Mouse (Mus musculus): ENCODE data around the gene Cdc42ep3. TPM values are rescaled to one million over a fixed set of nuclear protein-coding genes. Genes with fewer than 3 reads are reported as not detected.

The Cdc42ep3 gene
- polyA plus RNA-seq, 2 experiments: 35.1 to 69.4 TPM

- no peak for DNase-seq (ENCODE audit: low spot score)
- Histone ChIP-seq H3K36me3 (ENCODE audit: control insufficient read depth, insufficient read depth, low read length) (no peaks in the 10 kb centered on the region), H3K4me1 (ENCODE audit: control insufficient read depth, insufficient read depth, low read length) (0 out of 2 replicates have a peak, but pooled peaks cover 3% of the 10 kb centered on the region), H3K9ac (ENCODE audit: low read depth, low read length, severe bottlenecking) (no peak overlapping the region), H3K27me3 (ENCODE audit: control insufficient read depth, insufficient read depth, low read length) (no peaks in the 10 kb centered on the region), H3K9me3 (ENCODE audit: control insufficient read depth, low read length) (no peaks in the 10 kb centered on the region), H3K4me2 (replicated peaks; ENCODE audit: low read depth, low read length, severe bottlenecking) (no peak overlapping the region), H3K27ac (replicated peaks; ENCODE audit: low read depth, low read length) (no peak overlapping the region), H3K4me3 (replicated peaks; ENCODE audit: low read length) (no peak overlapping the region)
- WGBS: 28% methylated on average over 5 of the region's 5 CpGs
- no peak for ATAC-seq (ENCODE audit: low FRiP score, low read depth)
- TF ChIP-seq POLR2A (IDR thresholded peaks at IDR 0.05; ENCODE audit: borderline replicate concordance, extremely low read depth, insufficient read depth, insufficient read length): no peak
Observed at GRCm38 (mm10) chr17:79364749-79365450, 10.0 kb upstream of the Cdc42ep3 start.

GRCm38 (mm10) chr17:79356071-79356601, 1.2 kb upstream of the Cdc42ep3 start:
- no peak for DNase-seq (ENCODE audit: low spot score)
- H3K9me3 ChIP-seq (ENCODE audit: control insufficient read depth, low read length): no peaks in the 10 kb centered on the region
- 8% methylated on average over 24 of the region's 24 CpGs for WGBS
- H3K4me2 ChIP-seq (replicated peaks; ENCODE audit: low read depth, low read length, severe bottlenecking): peak overlapping the region; percentile 100
- ATAC-seq (ENCODE audit: low FRiP score, low read depth): no peak
- no peak for TF ChIP-seq POLR2A (IDR thresholded peaks at IDR 0.05; ENCODE audit: borderline replicate concordance, extremely low read depth, insufficient read depth, insufficient read length)
- H3K27ac ChIP-seq (replicated peaks; ENCODE audit: low read depth, low read length): no peak overlapping the region
- no peaks in the 10 kb centered on the region for H3K36me3 ChIP-seq (ENCODE audit: control insufficient read depth, insufficient read depth, low read length)
- peaks cover 4% of the 10 kb centered on the region; the same call in 1 of the 2 replicates for H3K27me3 ChIP-seq (ENCODE audit: control insufficient read depth, insufficient read depth, low read length)
- peak overlapping the region; percentile 72 for H3K9ac ChIP-seq (ENCODE audit: low read depth, low read length, severe bottlenecking)
- H3K4me3 ChIP-seq (replicated peaks; ENCODE audit: low read length): peak overlapping the region; percentile 75
- H3K4me1 ChIP-seq (ENCODE audit: control insufficient read depth, insufficient read depth, low read length): peaks cover 24% of the 10 kb centered on the region

- WGBS: 1% methylated on average over 31 of the region's 59 CpGs
- ATAC-seq (ENCODE audit: low FRiP score, low read depth): peak; percentile 42
Observed at GRCm38 (mm10) chr17:79355271-79355991, 540 bp upstream of the Cdc42ep3 start.

GRCm38 (mm10) chr17:79354174-79354443, 782 bp downstream of the Cdc42ep3 start:
- no peaks in the 10 kb centered on the region for H3K36me3 ChIP-seq (ENCODE audit: control insufficient read depth, insufficient read depth, low read length)
- DNase-seq (ENCODE audit: low spot score) (no peak), ATAC-seq (ENCODE audit: low FRiP score, low read depth) (no peak; the same call in 1 of the 2 replicates)
- no peak for TF ChIP-seq POLR2A (IDR thresholded peaks at IDR 0.05; ENCODE audit: borderline replicate concordance, extremely low read depth, insufficient read depth, insufficient read length)
- H3K4me2 ChIP-seq (replicated peaks; ENCODE audit: low read depth, low read length, severe bottlenecking): peak overlapping the region; percentile 100
- H3K9me3 ChIP-seq (ENCODE audit: control insufficient read depth, low read length): no peaks in the 10 kb centered on the region
- peak overlapping the region; percentile 30; the same call in 1 of the 2 replicates for H3K27ac ChIP-seq (replicated peaks; ENCODE audit: low read depth, low read length)
- WGBS: 9% methylated on average over 6 of the region's 6 CpGs
- H3K27me3 ChIP-seq (ENCODE audit: control insufficient read depth, insufficient read depth, low read length): peaks cover 4% of the 10 kb centered on the region; the same call in 1 of the 2 replicates
- peak overlapping the region; percentile 72 for H3K9ac ChIP-seq (ENCODE audit: low read depth, low read length, severe bottlenecking)
- peaks cover 36% of the 10 kb centered on the region for H3K4me1 ChIP-seq (ENCODE audit: control insufficient read depth, insufficient read depth, low read length)
- H3K4me3 ChIP-seq (replicated peaks; ENCODE audit: low read length): peak overlapping the region; percentile 75

More at GRCm38 (mm10) chr17:79355271-79355991, 540 bp upstream of the Cdc42ep3 start:
- Histone ChIP-seq H3K4me3 (replicated peaks; ENCODE audit: low read length) (peak overlapping the region; percentile 75), H3K27me3 (ENCODE audit: control insufficient read depth, insufficient read depth, low read length) (peaks cover 4% of the 10 kb centered on the region; the same call in 1 of the 2 replicates), H3K4me2 (replicated peaks; ENCODE audit: low read depth, low read length, severe bottlenecking) (peak overlapping the region; percentile 100), H3K36me3 (ENCODE audit: control insufficient read depth, insufficient read depth, low read length) (no peaks in the 10 kb centered on the region), H3K9ac (ENCODE audit: low read depth, low read length, severe bottlenecking) (peak overlapping the region; percentile 72), H3K4me1 (ENCODE audit: control insufficient read depth, insufficient read depth, low read length) (peaks cover 30% of the 10 kb centered on the region), H3K27ac (replicated peaks; ENCODE audit: low read depth, low read length) (peak overlapping the region; percentile 55; the same call in 1 of the 2 replicates), H3K9me3 (ENCODE audit: control insufficient read depth, low read length) (no peaks in the 10 kb centered on the region)
- 0 out of 2 replicates have a peak, but pooled peaks have one; percentile 26 for TF ChIP-seq POLR2A (IDR thresholded peaks at IDR 0.05; ENCODE audit: borderline replicate concordance, extremely low read depth, insufficient read depth, insufficient read length)
- DNase-seq (ENCODE audit: low spot score): peak; percentile 52

All from limb, embryonic 14.5 days (tissue).